Mouse (Mus musculus): ENCODE measurements around the gene Klk8.

The Klk8 gene

GRCm38 (mm10) chr7:43797333-43797769, at the start of gene Klk8:
Gene Klk8, plus strand, starts transcription at chr7:43797577.
- peak; percentile 36 for DNase-seq (ENCODE audit: low read depth, low spot score)

- DNase-seq (ENCODE audit: low read depth, low spot score) = no peak
These were observed 49.6 kb upstream of the Klk8 start for GRCm38 (mm10) chr7:43747788-43748187.

GRCm38 (mm10) chr7:43752806-43753205, 44.6 kb upstream of the Klk8 start:
- no peak for DNase-seq (ENCODE audit: low read depth, low spot score)

- no peak for DNase-seq (ENCODE audit: low read depth, low spot score)
These were observed 30.9 kb upstream of the Klk8 start for GRCm38 (mm10) chr7:43766484-43766883.

GRCm38 (mm10) chr7:43768597-43768996, 28.8 kb upstream of the Klk8 start, which contains the start of gene Klk12:
Gene Klk12, plus strand, starts transcription at chr7:43768897.
- no peak for DNase-seq (ENCODE audit: low read depth, low spot score)

DNA sequence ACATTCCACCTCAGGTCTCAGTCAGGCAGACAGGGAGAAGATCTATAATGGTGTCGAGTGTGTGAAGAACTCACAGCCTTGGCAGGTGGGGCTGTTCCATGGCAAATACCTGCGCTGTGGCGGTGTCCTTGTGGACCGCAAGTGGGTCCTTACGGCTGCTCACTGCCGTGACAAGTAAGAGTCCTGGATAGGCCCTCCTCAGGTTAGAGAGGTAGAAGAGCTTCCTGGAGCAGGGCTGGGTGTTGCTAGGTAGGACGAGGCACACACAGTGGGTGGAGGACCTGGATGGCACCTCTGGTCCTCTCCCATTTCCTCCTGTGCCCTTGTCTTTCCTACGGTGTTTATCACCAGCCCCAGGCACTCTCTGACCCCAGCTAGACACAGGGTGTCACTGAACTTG, 27.7 kb upstream of the Klk8 start:
- no peak for DNase-seq (ENCODE audit: low read depth, low spot score)

GRCm38 (mm10) chr7:43770701-43771100, 26.7 kb upstream of the Klk8 start:
- no peak for DNase-seq (ENCODE audit: low read depth, low spot score)

DNA sequence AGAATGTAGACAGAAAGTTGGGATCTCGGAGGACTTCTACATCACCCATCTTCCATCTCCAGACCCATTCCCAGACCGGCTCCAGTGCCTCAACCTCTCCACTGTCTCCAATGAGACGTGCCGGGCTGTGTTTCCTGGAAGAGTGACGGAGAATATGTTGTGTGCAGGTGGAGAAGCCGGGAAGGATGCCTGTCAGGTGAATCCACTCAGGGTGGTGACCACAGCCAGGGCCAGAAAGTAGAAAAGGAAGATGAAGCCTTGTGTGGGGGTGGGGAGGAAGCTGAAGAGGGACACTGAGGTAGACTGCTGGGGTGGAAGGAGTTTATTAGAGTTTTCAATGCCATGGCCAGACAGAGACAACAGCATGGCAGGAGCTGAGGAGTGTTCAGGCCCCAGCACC, 25.5 kb upstream of the Klk8 start:
- DNase-seq (ENCODE audit: low read depth, low spot score) = no peak

DNA sequence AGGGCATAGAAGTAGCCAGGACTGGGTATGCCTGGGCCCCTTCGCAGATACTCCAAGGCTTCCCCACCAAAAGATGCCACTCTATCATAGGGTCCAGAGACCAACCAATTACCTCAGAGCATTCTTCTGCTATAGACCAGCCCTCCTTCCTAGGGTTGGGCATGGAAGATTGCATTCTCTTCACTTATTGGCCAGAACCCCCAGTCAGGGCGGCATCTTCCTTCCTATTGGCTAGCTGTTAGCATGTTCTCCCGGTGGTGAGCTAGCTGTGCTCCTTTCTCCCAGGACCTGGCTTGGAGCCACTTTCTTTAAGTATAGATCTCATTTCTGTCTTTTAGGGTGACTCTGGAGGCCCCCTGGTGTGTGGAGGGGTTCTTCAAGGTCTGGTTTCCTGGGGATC, 24.5 kb upstream of the Klk8 start:
- DNase-seq (ENCODE audit: low read depth, low spot score) = no peak

DNA sequence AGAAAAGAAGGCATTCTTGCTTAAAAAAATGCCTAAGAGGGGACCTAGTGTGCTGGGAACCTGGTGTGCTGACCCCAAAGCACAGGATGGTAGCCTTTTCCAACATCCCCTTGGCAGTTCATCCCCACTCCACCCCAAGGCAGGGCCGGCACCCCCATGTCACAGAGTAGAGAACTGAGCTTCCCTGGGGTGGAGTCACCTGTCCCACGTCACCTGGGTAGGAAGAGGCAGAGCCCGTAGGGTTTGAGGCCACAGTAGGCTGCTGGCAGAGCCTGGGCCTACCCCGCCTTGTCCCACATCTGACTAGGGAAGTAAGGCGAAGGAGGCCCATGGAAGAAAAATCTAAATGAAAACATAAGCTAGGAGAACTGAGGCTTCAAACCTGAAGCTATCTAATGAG, 23.0 kb upstream of the Klk8 start, which contains the start of gene Klk11:
Gene Klk11, plus strand, starts transcription at position 241 of the 400 bp plus-strand sequence.
- no peak for DNase-seq (ENCODE audit: low read depth, low spot score)

DNA sequence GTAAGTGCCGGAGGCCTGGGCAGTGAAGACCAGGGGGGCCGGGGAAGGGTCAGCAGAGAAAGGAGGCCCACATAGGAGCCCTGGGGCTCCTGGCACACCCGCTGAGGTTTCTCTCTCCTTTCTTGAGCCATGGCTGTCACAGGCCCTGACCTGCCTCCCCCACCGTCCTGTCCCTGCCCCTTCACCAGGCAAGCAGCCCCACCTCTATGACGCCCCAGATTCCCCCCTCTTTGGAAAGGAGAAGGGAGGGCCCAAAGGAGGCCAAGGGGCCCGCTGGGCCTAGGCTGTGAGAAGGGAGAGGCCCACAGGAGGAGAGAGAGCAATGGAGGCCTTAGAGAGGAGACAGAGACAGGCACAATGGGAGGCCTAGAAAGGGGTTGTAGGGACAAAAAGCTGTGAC, 22.6 kb upstream of the Klk8 start:
- no peak for DNase-seq (ENCODE audit: low read depth, low spot score)

DNA sequence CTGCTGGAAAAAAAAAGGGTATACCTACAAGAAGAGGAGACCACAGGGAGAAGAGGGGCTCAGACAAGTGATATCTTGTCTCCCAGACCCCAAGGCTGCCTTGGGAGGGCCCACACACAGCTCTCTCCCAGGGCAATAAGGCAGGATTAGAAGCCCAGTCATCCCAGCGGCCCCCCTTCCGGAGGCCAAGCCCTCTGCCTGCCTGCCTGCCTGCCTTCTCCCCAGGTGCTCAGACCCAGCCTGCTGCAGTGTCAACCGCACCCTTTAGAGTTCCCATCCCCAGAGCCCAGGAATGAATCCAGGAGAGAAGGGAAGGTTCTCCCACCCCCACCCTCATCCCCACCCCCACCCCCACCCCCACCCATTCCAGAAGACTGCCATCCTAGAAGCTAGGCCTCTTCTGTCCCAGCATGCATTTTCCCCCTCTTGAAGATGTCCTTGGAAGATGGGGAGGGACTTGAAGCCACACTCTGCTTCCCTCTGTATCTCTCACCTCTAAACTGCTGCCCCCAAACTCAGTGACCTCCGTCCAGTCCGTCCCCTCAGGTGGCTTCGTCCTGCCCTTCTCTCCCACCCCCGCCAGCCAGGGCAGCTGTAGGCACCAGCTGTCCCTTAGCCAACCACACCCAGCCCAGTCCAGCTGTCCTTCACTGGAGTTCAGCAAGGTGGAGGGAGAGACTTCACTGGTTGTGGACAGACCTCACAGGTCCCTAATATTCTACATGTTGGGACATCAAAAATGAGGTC, 21.9 kb upstream of the Klk8 start:
- no peak for DNase-seq (ENCODE audit: low read depth, low spot score)

DNA sequence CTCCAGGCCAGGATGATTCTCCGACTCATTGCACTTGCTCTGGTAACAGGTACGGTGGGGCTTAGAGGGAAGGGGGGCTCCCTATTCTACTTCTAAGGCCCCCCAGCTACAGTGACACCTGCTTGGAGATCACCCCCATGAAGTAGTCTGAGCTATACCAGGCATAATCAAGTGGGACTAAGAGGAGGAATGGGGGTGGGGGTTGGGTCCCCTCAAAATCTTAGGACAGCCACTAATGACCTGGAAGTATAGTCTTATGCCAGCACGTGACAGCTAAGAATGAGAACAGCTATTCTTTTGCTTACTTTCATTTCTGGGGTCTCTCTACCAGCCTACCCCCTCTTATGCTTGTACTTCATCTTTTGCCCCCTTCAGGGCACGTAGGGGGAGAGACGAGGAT, 20.9 kb upstream of the Klk8 start:
- DNase-seq (ENCODE audit: low read depth, low spot score) = no peak

- DNase-seq (ENCODE audit: low read depth, low spot score) = no peak
These were observed 20.0 kb upstream of the Klk8 start for GRCm38 (mm10) chr7:43777423-43777822.

GRCm38 (mm10) chr7:43778176-43778970, 19.0 kb upstream of the Klk8 start:
- no peak for DNase-seq (ENCODE audit: low read depth, low spot score)

DNA sequence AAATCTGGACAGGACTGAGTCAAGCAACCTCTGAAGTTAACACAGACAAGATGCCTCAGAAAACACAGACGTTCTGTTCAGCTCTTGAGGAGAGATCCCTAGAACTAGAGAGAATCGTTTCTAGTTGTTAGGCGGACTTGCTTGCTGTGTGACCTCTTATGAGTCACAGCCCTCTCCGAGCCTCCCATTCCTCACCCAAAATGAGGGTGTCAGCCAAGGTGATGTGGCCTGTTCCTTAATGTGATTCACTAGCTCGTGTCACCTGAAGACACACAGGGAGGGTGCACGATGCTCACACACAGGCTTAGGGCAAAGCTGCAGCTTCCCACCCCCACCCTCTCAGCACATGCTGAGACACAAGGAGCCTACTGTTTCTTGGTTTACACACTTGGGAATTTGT, 17.1 kb upstream of the Klk8 start:
- no peak for DNase-seq (ENCODE audit: low read depth, low spot score)

DNA sequence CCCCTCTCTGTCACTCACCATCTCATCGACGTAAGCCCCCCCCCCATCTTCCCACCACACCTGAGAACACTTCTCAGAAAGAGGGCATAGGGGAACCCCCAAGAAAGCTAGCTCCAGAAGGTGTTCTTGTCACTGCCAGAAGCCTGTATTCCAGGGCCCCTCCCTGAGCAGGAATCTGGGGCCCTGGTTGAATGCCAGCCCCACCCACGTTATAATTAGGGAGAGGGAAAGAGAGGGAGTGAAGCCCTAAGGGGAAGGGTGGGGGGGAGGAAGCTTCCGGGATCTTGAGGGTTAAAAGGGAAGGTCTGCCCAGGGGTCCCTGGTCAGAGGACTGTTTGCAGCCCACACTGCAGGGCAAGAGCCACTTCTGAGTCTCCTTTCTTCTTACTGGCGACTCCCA, 16.6 kb upstream of the Klk8 start, which contains the start of gene Klk10:
Gene Klk10, plus strand, starts transcription at position 290 of the 400 bp plus-strand sequence.
- no peak for DNase-seq (ENCODE audit: low read depth, low spot score)

DNA sequence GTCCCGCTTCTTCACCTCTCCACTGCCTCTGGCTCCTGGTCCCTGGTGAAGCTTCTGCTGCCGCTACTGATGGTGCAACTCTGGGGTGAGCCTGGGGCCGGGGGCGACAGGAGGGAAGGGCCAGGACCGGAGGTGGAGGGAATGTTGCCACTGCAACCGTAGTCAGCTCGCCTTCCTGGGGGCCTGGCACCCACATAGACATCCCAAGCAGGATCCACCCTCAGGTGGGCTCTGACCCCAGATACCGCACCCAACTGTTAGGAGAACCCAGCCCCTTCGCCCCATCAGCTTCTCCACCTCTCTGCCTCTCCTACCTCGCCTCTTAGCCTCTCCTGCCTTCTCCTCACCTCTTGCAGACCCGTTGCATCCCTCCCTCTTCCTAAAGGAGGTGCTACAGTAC, 15.8 kb upstream of the Klk8 start:
- no peak for DNase-seq (ENCODE audit: low read depth, low spot score)

DNA sequence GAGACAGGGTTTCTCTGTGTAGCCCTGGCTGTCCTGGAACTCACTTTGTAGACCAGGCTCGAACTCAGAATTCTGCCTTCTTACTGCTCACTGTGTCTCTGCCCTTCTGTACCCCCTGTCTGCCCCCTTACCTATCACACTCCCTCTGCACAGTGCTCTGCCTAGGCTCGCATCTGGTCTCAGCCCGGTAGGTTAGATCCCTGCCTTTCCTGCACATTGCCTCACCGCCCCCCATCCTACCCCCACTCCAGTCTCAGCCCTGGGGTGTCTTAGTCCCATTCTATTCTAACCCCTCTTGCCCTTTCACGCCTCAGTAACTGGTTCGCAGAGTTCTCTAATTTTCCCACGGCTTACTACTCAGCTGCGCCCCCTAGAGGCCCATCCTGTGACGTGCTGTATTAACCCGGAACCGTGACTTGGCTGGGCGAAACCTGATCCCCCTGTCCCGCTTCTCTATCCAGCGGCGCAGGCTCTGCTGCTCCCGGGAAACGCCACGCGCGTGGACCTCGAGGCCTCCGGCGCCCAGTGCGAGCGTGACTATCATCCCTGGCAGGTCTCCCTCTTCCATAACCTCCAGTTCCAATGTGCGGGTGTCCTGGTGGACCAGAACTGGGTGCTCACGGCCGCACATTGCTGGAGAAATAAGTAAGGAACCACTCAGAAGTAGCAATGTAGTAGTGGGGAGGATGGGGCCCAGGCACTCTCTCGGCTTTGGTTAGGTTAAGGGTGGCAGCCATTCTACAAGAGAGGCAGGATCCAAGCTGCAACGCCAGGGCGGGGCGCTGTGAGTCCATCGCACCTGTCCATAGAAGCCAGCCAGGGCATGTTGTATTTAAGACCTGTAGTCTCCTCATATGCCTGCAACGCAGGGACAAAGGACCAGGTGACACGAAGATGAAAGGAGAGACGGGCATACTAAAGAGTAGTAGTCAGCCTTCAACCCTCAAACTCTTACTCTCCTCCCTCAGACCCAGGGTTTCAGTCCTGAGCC, 14.8 kb upstream of the Klk8 start:
- peak; percentile 90 for DNase-seq (ENCODE audit: low read depth, low spot score)

DNA sequence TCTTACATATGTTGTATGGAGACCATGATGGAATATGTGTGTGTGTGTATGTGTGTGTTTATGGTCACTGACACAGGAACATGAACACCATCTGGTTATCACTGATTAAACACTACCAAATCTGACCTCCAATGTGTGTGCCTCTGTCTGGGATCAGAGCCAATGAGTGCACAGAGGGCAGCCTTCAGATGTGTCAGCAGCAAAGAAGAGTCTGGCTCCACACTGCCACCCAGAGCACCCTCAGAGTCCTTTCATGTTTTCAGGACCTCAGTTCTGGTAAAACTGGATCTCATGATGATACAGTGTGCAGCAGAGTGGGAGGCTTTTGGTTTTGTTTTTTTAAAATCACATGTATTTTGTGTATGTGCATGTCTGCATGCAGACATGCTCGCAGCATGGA, 12.1 kb upstream of the Klk8 start:
- no peak for DNase-seq (ENCODE audit: low read depth, low spot score)

GRCm38 (mm10) chr7:43788096-43788495, 9.3 kb upstream of the Klk8 start:
- no peak for DNase-seq (ENCODE audit: low read depth, low spot score)

- no peak for DNase-seq (ENCODE audit: low read depth, low spot score)
These were observed 8.1 kb upstream of the Klk8 start for GRCm38 (mm10) chr7:43789295-43789694.

Measured in mesoderm, embryonic 11.5 days (tissue).